10 mouse cellular contexts compared by ENCODE assay signal in genomic region chr5:36130393-36131011, GRCm38 (mm10).
A peak's percentile ranks its signal among the peaks of the same experiment; 100 is the strongest.
DNase-seq lines count a peak whose midpoint lies in the region; ATAC-seq lines count a peak whose summit lies in the region.
"Had no signal": no experiment of that assay in that cellular context is flagged by ENCODE, and none has a peak within 500 bp of the region (broad histone marks: within the 10 kb centered on the region; RNA-seq: fewer than 3 reads in every experiment).

No protein-coding gene starts in this region.

- no peaks in the 10 kb centered on the region; the same call in 1 of the 2 replicates for H3K4me1 ChIP-seq in liver, embryonic 11.5 days (replicated peaks; ENCODE audit: control insufficient read depth, insufficient read depth, low read length)

- ATAC-seq in liver, embryonic 11.5 days (replicated peaks; ENCODE audit: low FRiP score) = no peak

- H3K27me3 ChIP-seq in liver, embryonic 11.5 days (replicated peaks; ENCODE audit: control insufficient read depth, insufficient read depth, low read length) = no peaks in the 10 kb centered on the region
- H3K27me3 ChIP-seq: embryonic facial prominence, embryonic 12.5 days had no signal

- no peaks in the 10 kb centered on the region for H3K9me3 ChIP-seq in liver, embryonic 11.5 days (ENCODE audit: control insufficient read depth, low read length)
- H3K9me3 ChIP-seq: embryonic facial prominence, embryonic 12.5 days had no signal

- H3K27ac ChIP-seq in liver, embryonic 11.5 days (ENCODE audit: low read depth, low read length) = no peak overlapping the region
- H3K27ac ChIP-seq: embryonic facial prominence, embryonic 12.5 days had no signal

- H3K36me3 ChIP-seq in liver, embryonic 11.5 days (ENCODE audit: control insufficient read depth, insufficient read depth, low read length) = no peaks in the 10 kb centered on the region
- H3K36me3 ChIP-seq: embryonic facial prominence, embryonic 12.5 days had no signal

- WGBS in liver, embryonic 11.5 days = 55% methylated on average over 8 of the region's 8 CpGs

- no peak overlapping the region for H3K4me3 ChIP-seq in liver, embryonic 11.5 days (ENCODE audit: low read depth, low read length)
- H3K4me3 ChIP-seq: embryonic facial prominence, embryonic 12.5 days had no signal

- no peak overlapping the region for H3K4me2 ChIP-seq in liver, embryonic 11.5 days
- H3K4me2 ChIP-seq: embryonic facial prominence, embryonic 12.5 days had no signal

- no peak overlapping the region for H3K9ac ChIP-seq in liver, embryonic 11.5 days (ENCODE audit: low read depth, low read length)
- H3K9ac ChIP-seq: embryonic facial prominence, embryonic 12.5 days had no signal

- DNase-seq in cerebellum, adult 11-12 months = peak; percentile 6
- no peak for DNase-seq in cerebellum, adult 11 months
- DNase-seq in right cerebral cortex, postnatal 4 days = peak; percentile 19
- DNase-seq in right cerebral cortex, adult 2 months (ENCODE audit: low spot score in 2 of 2) = no peak
- DNase-seq in layer of hippocampus, adult 9-11 months = peak; percentile 46
- DNase-seq in skeletal muscle tissue, adult 2 months (ENCODE audit: low read depth, low spot score) = peak; percentile 42
- DNase-seq in liver, embryonic 11.5 days (ENCODE audit: low spot score) = no peak
- no peak for DNase-seq in embryo, embryonic 9.5 days (ENCODE audit: extremely low spot score)
- DNase-seq: kidney, adult 18-20 months had no signal

Comparison
In these comparisons a context has a peak if more than half of its experiments do, and no peak if none do; other contexts are left out.
1. DNase-seq: peak in cerebellum, adult 11-12 months (single experiment), right cerebral cortex, postnatal 4 days (single experiment), layer of hippocampus, adult 9-11 months (single experiment) and skeletal muscle tissue, adult 2 months (single experiment); none in cerebellum, adult 11 months (single experiment), right cerebral cortex, adult 2 months (0 of 2), liver, embryonic 11.5 days (single experiment) and embryo, embryonic 9.5 days (single experiment).